Mouse (Mus musculus): ENCODE data around the gene Cavin1.

Cavin1 gene

DNA sequence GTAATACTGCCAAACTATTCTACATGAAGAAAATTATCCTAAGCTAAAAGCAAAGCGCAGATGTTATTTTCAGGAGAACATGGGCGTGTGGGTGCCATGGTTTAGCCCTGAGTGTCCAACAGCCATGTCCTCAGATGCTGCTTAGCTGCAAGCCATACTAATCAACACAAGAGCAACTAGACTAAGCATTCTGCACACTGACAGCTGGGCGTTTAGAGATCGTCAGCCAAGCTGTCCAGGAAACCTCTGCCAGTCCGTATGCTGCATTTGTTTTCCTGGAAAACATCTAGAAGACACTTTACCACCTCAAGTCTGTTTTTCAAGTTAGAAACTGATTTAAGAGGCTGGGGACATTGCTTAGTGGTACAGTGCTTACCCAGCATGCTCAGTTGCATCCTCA is 56.3 kb downstream of the Cavin1 start:
- DNase-seq (ENCODE audit: low spot score in 2 of 2): no peak

DNA sequence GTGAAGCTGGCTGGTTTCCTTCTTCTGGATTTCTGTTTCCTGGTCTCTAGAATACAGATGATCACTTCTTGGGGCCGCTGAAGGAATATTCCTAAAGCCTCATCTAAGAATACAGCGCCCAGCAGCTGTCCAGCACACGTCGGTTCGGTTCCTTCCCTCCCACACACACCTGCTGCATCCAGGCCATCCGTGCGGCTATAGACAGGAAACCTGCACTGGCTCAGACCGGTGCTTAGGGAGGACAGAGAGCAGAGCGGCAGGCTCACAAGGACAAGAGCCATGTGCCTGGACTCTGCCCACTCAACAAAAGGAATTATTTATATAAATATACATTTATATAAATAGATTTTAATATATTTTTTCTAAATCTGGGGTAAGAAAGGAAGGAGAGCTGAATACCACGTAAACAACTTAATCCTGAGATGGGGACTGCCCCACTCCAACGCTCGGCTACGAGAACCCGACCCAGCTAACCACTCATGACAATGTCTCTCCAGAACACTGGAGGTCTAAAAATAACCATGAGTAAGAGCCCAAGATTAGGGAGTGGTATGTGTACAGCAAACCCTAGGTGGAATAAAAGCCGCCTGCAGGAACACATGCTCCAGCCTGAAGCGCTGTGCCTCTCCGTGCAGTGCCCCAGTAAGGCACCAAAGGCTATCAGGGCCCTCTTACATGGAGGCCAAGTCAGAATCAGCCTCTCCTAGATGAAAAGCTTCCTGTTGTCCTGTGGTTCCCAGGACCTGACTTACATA is 58.1 kb downstream of the Cavin1 start:
- DNase-seq (ENCODE audit: low spot score in 2 of 2): peak in 1 of 2 experiments; percentile 30

DNA sequence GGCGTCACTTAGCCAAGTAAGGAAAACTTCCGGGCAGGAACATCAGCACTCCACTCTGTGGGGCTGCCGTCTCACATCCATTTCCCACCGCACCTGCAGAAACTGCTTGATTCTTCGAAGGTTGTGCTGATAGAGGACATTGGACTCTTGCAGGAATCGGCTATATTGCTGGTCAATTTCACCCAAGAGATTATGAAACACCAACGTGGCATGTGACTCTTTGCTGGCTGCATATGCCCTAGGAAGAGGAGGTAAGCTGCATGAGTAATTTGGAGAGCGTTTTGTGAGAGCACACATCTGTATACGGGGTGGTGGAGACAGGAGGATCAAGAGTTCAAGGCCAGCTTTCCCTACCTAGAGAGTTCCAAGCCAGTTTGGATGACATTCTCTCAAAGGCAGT is 62.1 kb downstream of the Cavin1 start:
- no peak for DNase-seq (ENCODE audit: low spot score in 2 of 2)

DNA sequence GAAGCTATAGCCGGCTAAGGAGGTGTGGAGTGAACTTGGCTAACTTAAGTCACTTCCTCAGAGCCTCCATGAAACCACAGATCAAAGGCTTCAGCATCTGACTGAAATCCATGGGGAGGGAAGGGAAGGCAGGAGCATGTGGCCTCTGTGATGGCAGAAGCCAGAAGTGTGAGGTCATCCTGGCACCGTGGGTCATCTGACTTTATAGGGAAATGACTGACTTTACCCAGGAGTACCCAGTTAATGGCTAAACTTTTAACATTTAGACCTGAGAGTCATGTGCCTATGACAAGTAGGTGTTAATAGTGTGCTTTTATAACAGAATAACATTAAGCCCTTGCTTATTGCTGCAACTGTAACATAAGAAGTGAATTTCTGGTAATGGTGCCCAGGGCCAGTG is 62.6 kb downstream of the Cavin1 start:
- no peak for DNase-seq (ENCODE audit: low spot score in 2 of 2)

DNA sequence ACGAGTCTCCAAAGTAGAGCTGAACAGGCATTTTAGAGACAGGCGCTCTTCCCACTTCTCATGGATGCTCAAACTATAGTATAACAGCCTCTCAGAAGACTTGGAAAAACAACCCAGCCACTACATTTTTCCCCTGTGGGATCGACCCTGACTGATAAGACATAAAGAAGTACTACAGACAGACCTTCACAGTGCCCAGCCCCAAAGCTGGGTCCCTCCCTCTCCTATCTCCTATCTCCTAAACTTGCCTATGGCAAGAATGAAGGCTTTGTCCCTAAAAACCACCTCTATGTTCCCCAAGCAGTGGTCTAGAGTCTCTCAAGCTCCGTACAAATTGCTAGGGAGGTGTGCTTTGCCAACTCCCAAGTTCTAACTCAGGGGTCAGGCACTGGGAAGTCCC is 63.8 kb downstream of the Cavin1 start:
- no peak for DNase-seq (ENCODE audit: low spot score in 2 of 2)

Data from urinary bladder, adult 18-20 months (tissue).